Mouse (Mus musculus) thymus, postnatal 14 days (tissue): ENCODE results near the gene Maml3.

ENCODE experiments used
- DNase-seq: peaks from one replicate; pipeline ENCODE4 v3.0.0; 2021

Gene Maml3

GRCm38 (mm10) chr3:51731949-51732636 is 372.8 kb downstream of the Maml3 start:
- DNase-seq = no peak

- no peak for DNase-seq
Measured at GRCm38 (mm10) chr3:51730662-51731061, 374.2 kb downstream of the Maml3 start.

GRCm38 (mm10) chr3:51729109-51729918 is 375.6 kb downstream of the Maml3 start:
- DNase-seq = no peak

DNA sequence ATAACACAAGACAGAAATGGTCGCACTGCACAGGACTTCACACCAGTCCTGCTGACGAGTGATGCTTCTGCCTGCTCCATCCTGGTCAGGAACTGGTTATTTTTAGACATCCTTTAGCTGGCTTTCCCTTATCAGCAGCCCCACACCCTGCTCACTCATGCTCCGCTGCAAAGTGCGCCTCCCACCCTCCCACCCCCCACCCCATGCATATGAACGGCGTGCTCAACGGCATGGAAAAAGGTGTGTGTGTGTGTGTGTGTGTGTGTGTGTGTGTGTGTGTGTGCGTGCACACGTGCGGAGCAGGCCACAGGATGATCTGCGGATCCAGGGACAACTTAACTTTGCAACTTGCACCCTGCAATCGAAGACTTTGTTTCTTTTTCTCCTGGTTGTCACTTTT is 376.4 kb downstream of the Maml3 start:
- no peak for DNase-seq

DNA sequence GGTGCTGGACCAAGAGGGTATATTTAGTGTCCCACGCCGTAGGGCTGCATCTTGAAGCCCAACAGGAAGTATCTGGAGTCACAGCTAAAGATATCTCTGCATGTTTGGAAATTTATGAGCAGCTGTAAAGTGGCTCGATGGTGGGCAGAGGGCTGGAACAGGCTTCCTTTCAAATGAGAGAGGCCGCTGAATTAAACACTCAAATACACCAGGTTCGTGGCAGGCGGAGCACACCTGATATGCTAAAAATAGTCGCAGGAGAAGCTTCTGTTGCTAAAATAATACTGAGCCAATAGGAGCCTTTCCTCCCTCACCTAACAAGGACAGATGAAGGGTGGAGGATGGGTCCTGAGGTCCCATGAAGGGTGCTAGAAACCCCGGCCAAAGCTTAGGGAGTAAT is 376.9 kb downstream of the Maml3 start:
- DNase-seq = no peak

GRCm38 (mm10) chr3:51727487-51727886 is 377.4 kb downstream of the Maml3 start:
- DNase-seq = no peak

DNA sequence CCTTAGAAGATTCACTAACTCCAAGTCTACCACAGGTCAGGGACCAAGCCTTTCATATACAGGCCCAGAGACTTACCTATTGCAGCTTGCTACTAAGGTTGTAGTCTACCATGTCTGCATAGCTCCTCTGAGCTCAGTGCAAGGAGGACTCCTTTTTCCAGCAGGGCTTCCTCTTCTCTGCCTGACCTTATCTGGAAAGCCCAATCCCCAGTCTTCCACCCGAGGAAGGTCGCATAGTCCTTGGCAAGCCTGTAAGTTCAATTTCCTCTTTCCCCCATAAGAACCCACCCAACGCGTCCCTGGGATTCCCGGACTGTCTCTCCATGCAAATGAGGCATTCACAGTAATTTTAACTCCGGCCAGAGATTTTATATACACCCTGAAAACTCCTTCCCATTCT is 378.6 kb downstream of the Maml3 start:
- no peak for DNase-seq

GRCm38 (mm10) chr3:51719982-51720381 is 384.9 kb downstream of the Maml3 start:
- DNase-seq = no peak

DNA sequence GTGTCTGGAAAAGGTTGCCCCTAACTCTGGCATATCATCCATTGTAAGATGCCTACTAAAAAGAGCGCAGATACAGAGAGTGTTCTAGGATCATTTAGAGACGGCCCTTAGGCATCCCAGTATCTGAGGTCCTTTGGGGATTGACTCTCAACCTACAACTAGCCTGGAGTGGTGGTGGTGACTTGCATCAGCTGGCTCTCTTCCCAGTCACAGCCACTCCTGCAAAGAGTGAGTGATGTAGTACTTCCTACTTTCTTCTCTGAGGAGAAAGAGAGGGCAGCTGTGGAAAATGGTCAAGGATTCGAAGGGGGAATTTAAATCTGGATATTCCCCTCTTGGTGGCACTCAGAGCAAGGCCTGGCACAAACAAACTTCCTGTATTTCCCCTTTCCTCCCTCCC is 385.5 kb downstream of the Maml3 start:
- DNase-seq = no peak

GRCm38 (mm10) chr3:51717909-51718308 is 387.0 kb downstream of the Maml3 start:
- no peak for DNase-seq

DNA sequence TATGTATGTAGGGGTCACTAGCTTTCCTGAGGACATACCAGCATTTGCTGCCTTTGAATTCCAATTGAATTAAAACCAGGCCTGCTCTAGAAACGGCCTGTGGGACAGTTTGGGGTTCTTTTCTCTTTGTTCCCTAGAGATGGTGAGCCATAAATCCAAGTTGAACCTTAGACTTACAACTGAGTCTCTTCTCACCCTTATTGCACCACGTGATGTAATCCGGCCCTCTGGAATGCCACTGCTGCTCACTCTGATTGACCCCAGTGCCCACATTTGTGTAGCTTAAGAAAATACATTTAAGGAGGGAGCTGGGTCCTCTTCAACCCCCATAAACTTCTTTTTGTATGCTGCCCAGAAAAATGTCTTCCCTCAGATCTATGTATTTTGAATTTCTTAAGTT is 387.4 kb downstream of the Maml3 start:
- DNase-seq = no peak

GRCm38 (mm10) chr3:51714469-51714868 is 390.4 kb downstream of the Maml3 start:
- no peak for DNase-seq

DNA sequence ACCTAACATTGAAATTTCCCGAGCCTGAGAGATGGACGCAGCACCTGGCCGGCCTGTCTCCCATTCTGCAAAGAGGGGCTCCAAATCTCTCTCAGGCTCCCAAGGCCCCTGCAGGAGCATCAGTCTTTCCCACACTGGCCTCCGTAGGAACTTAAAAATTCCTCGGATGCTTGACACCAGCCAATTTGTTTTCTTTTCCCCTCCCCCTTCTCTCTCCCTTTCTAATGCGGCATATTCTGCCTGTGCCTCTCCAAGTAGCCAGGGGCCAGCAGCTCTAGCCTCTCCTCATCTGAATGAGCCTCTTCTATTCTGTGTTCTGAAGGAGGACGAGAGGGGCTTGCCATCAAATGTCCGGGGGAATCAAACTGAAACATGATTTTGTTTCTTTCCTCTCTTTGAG is 391.6 kb downstream of the Maml3 start:
- DNase-seq = no peak

- no peak for DNase-seq
Measured at GRCm38 (mm10) chr3:51712382-51712781, 392.5 kb downstream of the Maml3 start.

GRCm38 (mm10) chr3:51708746-51709411 is 396.0 kb downstream of the Maml3 start:
- DNase-seq = peak; percentile 65

GRCm38 (mm10) chr3:51708375-51708745 is 396.5 kb downstream of the Maml3 start:
- no peak for DNase-seq

GRCm38 (mm10) chr3:51705220-51705619 is 399.7 kb downstream of the Maml3 start:
- peak; percentile 34 for DNase-seq

- DNase-seq = no peak
Measured at GRCm38 (mm10) chr3:51703478-51703877, 401.4 kb downstream of the Maml3 start.

DNA sequence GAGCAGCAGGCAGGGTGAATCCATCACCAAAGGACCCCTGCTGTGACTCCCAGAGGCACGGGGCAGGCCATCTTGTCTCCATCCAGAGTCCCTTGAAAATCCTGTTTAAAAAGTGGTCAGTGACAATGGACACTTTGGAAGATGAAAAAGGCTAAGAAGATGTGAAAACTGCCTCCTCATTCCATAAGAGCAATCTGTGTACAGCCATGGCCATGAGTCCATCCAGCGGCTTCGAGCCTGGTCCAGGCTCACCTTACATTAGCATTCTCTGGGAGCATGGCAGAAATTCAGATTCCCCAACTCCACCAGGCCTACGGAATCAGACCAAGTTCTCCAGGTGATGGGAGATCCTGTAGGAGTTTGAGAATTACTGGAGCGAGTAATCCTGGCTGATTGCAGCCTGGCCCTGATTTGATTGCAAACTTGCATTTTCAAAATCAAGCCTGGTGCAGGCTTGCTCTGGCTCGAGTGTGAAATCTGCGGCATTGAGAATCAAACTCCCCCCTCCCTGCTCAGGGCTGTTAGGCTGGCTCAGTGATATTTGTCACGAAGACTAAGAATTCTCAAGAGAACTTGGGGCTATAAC is 402.1 kb downstream of the Maml3 start:
- DNase-seq = no peak

DNA sequence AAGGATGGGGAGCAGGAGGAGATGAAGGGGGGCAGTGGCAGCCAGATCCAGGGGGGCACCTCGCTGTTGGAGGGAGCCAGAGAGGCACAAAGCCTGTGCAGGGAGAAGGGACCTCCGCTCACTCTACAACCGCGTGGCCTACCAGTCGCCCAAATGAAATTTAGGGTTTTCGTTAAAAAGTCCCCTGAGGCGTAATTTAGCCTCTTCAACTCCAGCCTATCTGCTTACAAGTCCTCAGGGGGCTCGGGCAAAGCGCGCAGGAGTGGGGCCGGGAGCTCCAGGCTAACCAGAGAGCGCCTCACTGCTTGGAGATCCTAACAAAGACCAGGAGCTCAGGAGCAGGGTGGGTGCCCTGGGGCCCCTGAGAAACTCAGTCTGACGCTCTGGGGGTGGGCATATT is 402.9 kb downstream of the Maml3 start:
- peak; percentile 21 for DNase-seq

- peak; percentile 83 for DNase-seq
Measured at GRCm38 (mm10) chr3:51701281-51701751, 403.6 kb downstream of the Maml3 start.

DNA sequence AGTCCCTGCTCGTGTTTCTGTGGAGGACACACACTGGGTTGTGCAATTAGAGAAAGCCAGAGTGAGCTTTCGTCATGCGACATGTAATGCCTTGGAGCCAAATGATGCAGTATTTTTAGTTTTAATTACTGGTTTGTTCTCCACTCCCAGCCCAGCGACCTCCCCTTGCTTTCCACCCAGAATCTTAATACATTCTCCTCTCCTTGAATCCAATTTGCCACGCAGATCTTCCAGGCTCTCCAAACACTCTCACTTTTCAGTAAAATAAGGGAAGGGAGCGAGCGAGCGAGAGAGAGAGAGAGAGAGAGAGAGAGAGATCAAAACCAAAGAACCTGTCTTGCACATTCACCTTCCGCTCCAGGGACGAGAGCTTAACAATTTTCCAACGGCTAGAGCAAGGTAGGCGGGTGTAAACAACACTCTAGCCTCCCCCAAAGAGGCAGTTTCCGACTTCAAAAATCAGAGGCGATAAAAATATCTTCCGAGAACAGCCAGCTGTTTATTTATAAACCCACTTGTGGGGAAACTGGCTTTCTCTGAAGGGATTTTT is 404.1 kb downstream of the Maml3 start:
- DNase-seq = peak; percentile 37

GRCm38 (mm10) chr3:51700123-51700522 is 404.8 kb downstream of the Maml3 start:
- DNase-seq = no peak
